ENCODE assay signal across 18 mouse cellular contexts in the genomic region with DNA sequence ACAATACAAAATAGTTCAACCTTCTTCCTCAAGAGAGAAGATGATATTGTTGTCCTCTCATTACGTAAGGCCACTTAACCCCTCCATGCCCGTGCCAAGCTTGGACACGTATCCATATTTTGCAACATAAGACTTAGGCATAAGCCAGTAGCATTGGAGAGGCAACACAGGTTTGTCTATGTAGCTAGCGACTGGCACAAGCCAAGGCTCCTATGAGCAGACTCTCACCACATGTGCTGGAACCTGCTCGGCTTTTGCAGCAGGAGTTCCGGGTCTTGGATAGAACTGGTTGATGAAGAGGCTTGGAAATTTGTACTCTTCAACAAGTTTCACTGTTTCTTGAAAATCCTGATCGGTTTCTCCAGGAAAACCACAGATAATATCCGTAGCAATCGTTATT.
DNase-seq lines count a peak whose midpoint lies in the region; ATAC-seq lines count a peak whose summit lies in the region.
"Had no signal": no experiment of that assay in that cellular context is flagged by ENCODE, and none has a peak within 500 bp of the region (broad histone marks: within the 10 kb centered on the region; RNA-seq: fewer than 3 reads in every experiment).

No protein-coding gene starts in this region.

- no peak for DNase-seq in cerebellum, adult 11 months
- peak; percentile 54 for DNase-seq in adipocyte (ENCODE audit: low spot score)
- peak; percentile 20 for DNase-seq in cerebellum, adult 9-10 months
- peak; percentile 32 to 43 for DNase-seq in cerebellum, postnatal 25 days
- no peak for DNase-seq in left cerebral cortex, adult 8-10 months (ENCODE audit: low spot score in 2 of 2)
- DNase-seq in gastrocnemius, postnatal 25 days = no peak
- no peak for DNase-seq in urinary bladder, postnatal 14 days (ENCODE audit: low spot score)
- DNase-seq: adrenal gland, postnatal 14 days; B cell, adult 2 months; gastrocnemius, adult 2 months; gastrocnemius, postnatal 36 days; heart, adult 18-20 months; heart, postnatal 14 days; kidney, adult 18-20 months had no signal

- peak; percentile 29; the same call in 1 of the 2 replicates for ATAC-seq in cerebellum, adult (ENCODE audit: insufficient number of reproducible peaks, low FRiP score, low TSS enrichment)
- ATAC-seq: CD4-positive, CD25-positive, alpha-beta regulatory T cell, adult 4 months; forebrain, embryonic 16.5 days; hindbrain, postnatal 0 days had no signal

Comparison
In these comparisons a context has a peak if more than half of its experiments do, and no peak if none do; other contexts are left out.
1. DNase-seq: peak in adipocyte (single experiment), cerebellum, adult 9-10 months (single experiment) and cerebellum, postnatal 25 days (2 of 2); none in cerebellum, adult 11 months (single experiment), left cerebral cortex, adult 8-10 months (0 of 2), gastrocnemius, postnatal 25 days (single experiment) and urinary bladder, postnatal 14 days (single experiment).